Mouse (Mus musculus): ENCODE data around the gene Pank3.
"Not testable (repeated sequence)": the region's sequence is repeated elsewhere in the genome, so short reads cannot be mapped to it uniquely, and the experiment has no call there.

Gene Pank3

DNA sequence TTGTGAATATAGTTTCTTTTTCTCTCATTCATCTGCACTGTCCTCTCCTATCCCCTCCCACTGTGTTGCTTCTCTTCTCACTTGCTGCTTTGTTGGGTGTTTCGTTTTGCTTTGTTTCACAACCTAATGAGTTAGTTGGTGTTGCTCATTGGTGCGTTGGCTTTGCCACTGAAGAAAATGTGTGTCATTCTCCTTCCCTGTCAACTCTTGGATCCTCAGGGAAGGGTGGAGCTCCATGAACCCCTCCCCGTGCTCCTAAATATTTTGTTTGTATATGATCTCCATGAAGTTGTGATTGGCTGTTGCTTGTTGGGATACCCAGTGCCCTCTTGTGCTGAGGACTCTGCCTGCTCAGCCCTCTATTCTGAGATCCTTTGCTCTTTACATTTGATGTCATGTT, 11.1 kb downstream of the Pank3 start:
- no peak for DNase-seq

- DNase-seq: no peak
Measured at GRCm38 (mm10) chr11:35782444-35782843, 13.2 kb downstream of the Pank3 start.

- DNase-seq: no peak
Measured at GRCm38 (mm10) chr11:35783038-35783437, 13.8 kb downstream of the Pank3 start.

- no peak for DNase-seq
Measured at GRCm38 (mm10) chr11:35784002-35784401, 14.7 kb downstream of the Pank3 start.

DNA sequence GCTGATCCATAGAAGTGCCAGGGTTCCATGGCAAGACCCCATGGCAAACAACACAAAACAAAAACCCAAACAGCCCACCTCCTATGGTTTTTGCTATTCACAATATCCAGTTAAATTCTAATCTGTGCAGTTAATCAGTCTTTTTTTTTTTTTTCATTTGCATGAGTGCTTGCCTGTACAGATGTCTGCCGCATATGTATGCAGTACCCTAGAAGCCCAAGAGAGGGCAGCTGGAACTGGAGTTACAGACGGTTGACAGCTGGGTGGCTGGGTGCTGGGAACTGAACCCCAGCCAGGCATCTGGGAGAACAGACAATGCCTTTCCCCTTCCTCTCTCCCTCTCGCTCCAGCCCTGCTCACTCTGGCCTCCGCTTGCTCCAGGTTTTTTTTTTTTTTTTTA, 15.3 kb downstream of the Pank3 start:
- DNase-seq: no peak

GRCm38 (mm10) chr11:35788443-35788842, 19.2 kb downstream of the Pank3 start:
- DNase-seq: no peak

- not testable (repeated sequence) for DNase-seq
Measured at GRCm38 (mm10) chr11:35792800-35793199, 23.5 kb downstream of the Pank3 start.

- DNase-seq: peak; percentile 40
Measured at GRCm38 (mm10) chr11:35797751-35798494, 28.6 kb downstream of the Pank3 start.

DNA sequence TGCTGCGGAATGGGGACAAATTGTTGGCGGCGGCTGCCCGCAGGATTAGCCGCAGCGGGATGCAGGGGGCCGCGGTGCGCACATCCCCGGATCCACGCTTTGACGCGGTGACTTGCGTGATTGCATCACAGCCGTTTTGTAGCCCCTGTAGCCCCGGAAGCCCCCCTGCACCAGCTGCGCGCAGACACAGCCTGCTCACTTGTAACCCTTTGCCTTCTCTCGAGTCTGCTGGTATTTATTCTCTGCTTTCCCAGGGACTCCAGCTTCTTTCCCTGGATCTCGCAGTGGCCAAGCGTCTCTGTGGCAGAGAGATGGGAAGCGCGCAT, 29.2 kb downstream of the Pank3 start:
- DNase-seq: peak; percentile 67

- DNase-seq: peak; percentile 10
Measured at GRCm38 (mm10) chr11:35798874-35799273, 29.6 kb downstream of the Pank3 start, which contains the start of gene Fbll1. Gene Fbll1 (minus strand): TSS chr11:35798884.

- DNase-seq: no peak
Measured at GRCm38 (mm10) chr11:35801332-35801731, 32.0 kb downstream of the Pank3 start.

GRCm38 (mm10) chr11:35811458-35811857, 42.2 kb downstream of the Pank3 start:
- no peak for DNase-seq

DNA sequence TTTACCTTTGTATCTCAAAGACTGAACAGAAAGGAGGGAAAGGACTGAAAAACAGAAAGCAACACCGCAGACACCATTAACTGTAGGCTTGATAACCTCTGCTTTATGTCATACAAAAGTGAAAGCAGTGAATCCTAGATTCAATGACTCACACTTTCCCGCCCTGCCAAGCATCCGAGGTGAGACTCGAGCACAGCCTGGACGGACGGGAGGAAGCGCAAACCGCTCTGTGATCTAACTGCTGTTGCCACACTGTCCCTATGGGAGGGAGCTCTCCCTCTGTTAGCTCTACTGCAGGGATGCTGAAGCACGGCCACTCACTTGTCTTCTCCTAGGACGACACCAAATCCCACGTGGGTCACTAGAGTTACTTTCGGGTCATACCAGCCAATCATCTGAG, 47.0 kb downstream of the Pank3 start:
- no peak for DNase-seq

GRCm38 (mm10) chr11:35827714-35828113, 58.4 kb downstream of the Pank3 start:
- no peak for DNase-seq

- DNase-seq: no peak
Measured at GRCm38 (mm10) chr11:35832139-35832538, 62.9 kb downstream of the Pank3 start.

DNA sequence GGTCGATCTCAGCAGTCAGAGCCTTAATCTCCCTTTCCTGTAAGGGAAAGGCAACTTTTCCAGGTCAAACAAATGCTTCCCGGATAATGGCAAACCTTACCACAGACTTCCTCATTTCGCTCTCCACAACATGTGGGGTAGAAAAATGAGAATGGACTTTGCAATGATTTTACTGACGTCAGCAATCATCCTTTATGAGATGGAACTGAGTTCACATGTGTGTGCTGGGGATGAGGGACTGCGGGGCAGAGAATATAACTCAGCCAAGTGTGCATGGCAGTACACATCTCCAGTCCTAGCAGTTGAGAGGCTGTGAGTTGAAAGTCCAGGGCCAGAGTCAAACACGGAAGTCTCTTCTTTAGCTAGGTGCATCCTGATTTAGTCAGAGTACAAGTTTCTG, 64.0 kb downstream of the Pank3 start:
- DNase-seq: no peak

GRCm38 (mm10) chr11:35834022-35834760, 64.9 kb downstream of the Pank3 start, which contains the start of gene Rars:
Gene Rars (minus strand): TSS chr11:35834506.
- DNase-seq: peak; percentile 91

- DNase-seq: no peak
Measured at GRCm38 (mm10) chr11:35837156-35838126, 68.2 kb downstream of the Pank3 start.

GRCm38 (mm10) chr11:35838345-35839338, 69.4 kb downstream of the Pank3 start:
- peak; percentile 79 for DNase-seq

GRCm38 (mm10) chr11:35840282-35840681, 71.0 kb downstream of the Pank3 start:
- DNase-seq: no peak

GRCm38 (mm10) chr11:35840806-35841205, 71.5 kb downstream of the Pank3 start:
- not testable (repeated sequence) for DNase-seq

All from cerebellum, adult 11 months (tissue).